Mouse (Mus musculus): ENCODE data around the gene Dpt. TPM values are rescaled to one million over a fixed set of nuclear protein-coding genes. Genes with fewer than 3 reads are reported as not detected.
"Not testable (repeated sequence)": the region's sequence is repeated elsewhere in the genome, so short reads cannot be mapped to it uniquely, and the experiment has no call there.

The Dpt gene
- polyA plus RNA-seq, 1 experiment from 2014 or later = 19.8 TPM

- no peak for ATAC-seq (ENCODE audit: borderline replicate concordance, extremely low read depth, low FRiP score, low TSS enrichment)
- WGBS = 88% methylated on average over 1 of the region's 1 CpGs
- Histone ChIP-seq H3K36me3 (no peaks in the 10 kb centered on the region), H3K4me1 (no peaks in the 10 kb centered on the region), H3K9me3 (no peaks in the 10 kb centered on the region), H3K27ac (no peak overlapping the region), H3K9ac (no peak overlapping the region), H3K4me3 (no peak overlapping the region), H3K4me2 (no peak overlapping the region), H3K27me3 (no peaks in the 10 kb centered on the region)
These were observed 24.9 kb downstream of the Dpt start for GRCm38 (mm10) chr1:164821307-164821706.

DNA sequence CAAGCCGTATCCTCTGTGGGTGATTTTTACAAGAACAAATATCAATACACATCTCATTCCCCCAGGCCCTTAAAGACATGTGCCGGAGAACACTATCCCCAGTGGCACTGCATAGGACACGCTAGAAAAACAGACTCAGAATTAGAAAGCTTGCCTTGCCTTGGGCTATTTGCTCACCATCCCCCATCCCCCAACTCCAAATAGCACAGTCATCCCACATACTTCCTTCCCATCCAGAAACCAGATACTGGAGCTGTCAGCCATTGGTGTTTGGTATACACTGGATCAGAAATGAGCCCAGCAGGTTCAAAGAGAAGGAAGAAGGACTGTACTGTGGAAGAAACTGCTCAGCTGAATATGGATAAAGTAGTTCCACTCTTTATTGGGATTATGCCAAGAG, 25.4 kb downstream of the Dpt start:
- no peak overlapping the region for H3K9ac ChIP-seq
- H3K4me3 ChIP-seq = no peak overlapping the region
- H3K27me3 ChIP-seq = no peaks in the 10 kb centered on the region
- H3K4me2 ChIP-seq = no peak overlapping the region
- 72% methylated on average over 3 of the region's 3 CpGs for WGBS
- H3K4me1 ChIP-seq = no peaks in the 10 kb centered on the region
- no peak overlapping the region for H3K27ac ChIP-seq
- no peaks in the 10 kb centered on the region for H3K36me3 ChIP-seq
- no peak for ATAC-seq (ENCODE audit: borderline replicate concordance, extremely low read depth, low FRiP score, low TSS enrichment)
- H3K9me3 ChIP-seq = no peaks in the 10 kb centered on the region

DNA sequence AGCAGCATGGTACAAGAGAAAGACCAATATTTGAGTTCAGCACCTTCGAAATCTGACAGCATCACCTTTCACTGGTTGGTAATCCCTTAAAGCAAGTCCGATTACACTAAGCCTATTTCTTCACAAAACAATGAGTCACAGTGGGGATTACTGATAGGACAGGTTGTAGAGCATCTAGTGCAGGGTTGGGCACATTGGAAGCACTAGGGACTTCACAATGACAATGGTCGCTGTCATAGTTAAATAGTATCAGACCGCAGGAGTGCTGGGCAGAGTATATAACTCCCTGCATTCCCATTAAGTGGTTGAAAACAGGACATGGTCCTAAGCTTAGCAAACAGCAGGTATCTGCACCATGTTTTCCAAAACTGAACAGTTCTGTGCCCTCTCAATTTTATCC, 25.8 kb downstream of the Dpt start:
- no peak overlapping the region for H3K4me3 ChIP-seq
- no peak for ATAC-seq (ENCODE audit: borderline replicate concordance, extremely low read depth, low FRiP score, low TSS enrichment)
- H3K27ac ChIP-seq = no peak overlapping the region
- H3K4me1 ChIP-seq = no peaks in the 10 kb centered on the region
- no peaks in the 10 kb centered on the region for H3K27me3 ChIP-seq
- no peaks in the 10 kb centered on the region for H3K36me3 ChIP-seq
- H3K9me3 ChIP-seq = no peaks in the 10 kb centered on the region
- H3K9ac ChIP-seq = no peak overlapping the region
- WGBS = 69% methylated on average over 4 of the region's 4 CpGs
- no peak overlapping the region for H3K4me2 ChIP-seq

GRCm38 (mm10) chr1:164824896-164825295, 28.5 kb downstream of the Dpt start:
- Histone ChIP-seq H3K4me2 (no peak overlapping the region), H3K4me1 (no peaks in the 10 kb centered on the region), H3K9ac (no peak overlapping the region), H3K4me3 (no peak overlapping the region), H3K27ac (no peak overlapping the region), H3K36me3 (no peaks in the 10 kb centered on the region), H3K9me3 (no peaks in the 10 kb centered on the region), H3K27me3 (no peaks in the 10 kb centered on the region)
- no peak for ATAC-seq (ENCODE audit: borderline replicate concordance, extremely low read depth, low FRiP score, low TSS enrichment)
- WGBS = 59% methylated on average over 2 of the region's 2 CpGs

DNA sequence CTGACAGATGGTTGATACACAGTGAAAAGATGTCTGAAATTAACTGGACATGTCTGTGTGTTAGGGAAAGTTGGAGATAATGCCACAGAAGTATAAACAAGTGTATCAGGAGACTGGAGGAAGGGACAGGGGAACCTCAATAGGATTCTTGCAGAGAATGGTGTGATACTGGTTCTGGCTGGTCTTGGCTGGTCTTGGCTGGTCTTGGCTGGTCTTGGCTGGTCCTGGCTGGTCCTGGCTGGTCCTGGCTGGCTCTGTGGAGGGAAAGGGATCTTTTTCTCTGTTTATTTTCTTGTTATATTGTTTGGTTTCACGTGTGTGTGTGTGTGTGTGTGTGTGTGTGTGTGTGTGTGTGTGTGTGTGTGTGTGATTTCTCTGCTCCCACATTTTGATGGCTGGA, 33.4 kb downstream of the Dpt start:
- no peaks in the 10 kb centered on the region for H3K4me1 ChIP-seq
- H3K27me3 ChIP-seq = no peaks in the 10 kb centered on the region
- no peaks in the 10 kb centered on the region for H3K9me3 ChIP-seq
- no peak overlapping the region for H3K27ac ChIP-seq
- H3K9ac ChIP-seq = no peak overlapping the region
- H3K4me2 ChIP-seq = no peak overlapping the region
- H3K36me3 ChIP-seq = no peaks in the 10 kb centered on the region
- WGBS = 43% methylated on average over 1 of the region's 1 CpGs
- ATAC-seq (ENCODE audit: borderline replicate concordance, extremely low read depth, low FRiP score, low TSS enrichment) = no peak
- no peak overlapping the region for H3K4me3 ChIP-seq

DNA sequence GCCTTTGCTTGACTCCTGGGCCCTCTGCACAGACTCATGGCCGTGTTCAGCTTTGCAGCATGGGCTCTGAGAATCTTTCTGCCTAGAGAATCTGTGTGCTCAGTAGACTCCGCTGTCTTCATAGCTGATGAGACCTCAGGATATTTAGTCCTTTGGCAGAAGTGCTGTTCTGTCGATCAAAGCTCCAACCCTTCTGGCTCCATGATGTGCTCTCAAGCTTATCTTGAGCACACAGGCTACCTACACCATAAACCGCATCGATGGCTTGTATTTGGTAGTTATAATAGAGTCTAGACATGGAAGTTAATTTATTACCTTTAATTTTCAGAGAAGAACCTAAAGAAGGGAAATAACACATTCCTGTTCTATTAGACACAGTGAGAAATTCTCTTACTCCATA, 36.0 kb downstream of the Dpt start:
- Histone ChIP-seq H3K4me2 (no peak overlapping the region), H3K27me3 (no peaks in the 10 kb centered on the region), H3K4me1 (no peaks in the 10 kb centered on the region), H3K9ac (no peak overlapping the region), H3K9me3 (no peaks in the 10 kb centered on the region), H3K27ac (no peak overlapping the region), H3K36me3 (no peaks in the 10 kb centered on the region), H3K4me3 (no peak overlapping the region)
- no peak for ATAC-seq (ENCODE audit: borderline replicate concordance, extremely low read depth, low FRiP score, low TSS enrichment)
- 84% methylated on average over 5 of the region's 5 CpGs for WGBS

DNA sequence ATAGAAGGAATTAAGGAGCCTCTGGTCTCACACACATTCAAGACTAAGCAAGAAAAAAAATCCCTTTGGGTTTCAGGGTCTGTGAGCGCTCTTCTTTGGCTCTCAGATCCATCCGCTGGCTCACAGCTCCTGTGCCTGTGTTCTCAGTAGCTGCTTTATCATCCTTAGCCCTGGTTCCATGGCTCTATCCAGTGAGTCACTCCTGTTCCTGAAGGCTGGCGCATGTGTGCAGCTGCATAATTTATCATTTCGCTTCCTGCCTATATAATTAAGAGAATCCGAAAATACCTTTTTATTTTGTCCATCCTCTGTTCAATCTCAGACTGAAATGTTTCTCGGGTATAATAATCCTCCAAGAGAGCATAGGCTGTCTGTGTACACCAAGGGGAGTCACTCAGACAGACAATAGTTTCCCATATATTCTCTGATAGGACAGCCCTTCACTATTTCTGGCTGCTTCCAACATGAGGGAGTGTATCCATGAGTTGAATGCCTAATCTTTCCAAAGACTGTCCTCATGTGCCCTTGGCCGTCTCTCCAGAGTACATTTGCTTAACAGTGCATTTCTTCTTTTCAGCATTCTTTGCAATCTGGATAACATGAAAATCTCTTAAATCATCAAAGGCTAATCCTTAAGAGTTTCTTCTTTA, 52.3 kb downstream of the Dpt start:
- H3K4me3 ChIP-seq = no peak overlapping the region
- no peaks in the 10 kb centered on the region for H3K9me3 ChIP-seq
- no peak overlapping the region for H3K27ac ChIP-seq

GRCm38 (mm10) chr1:164855700-164856099, 59.3 kb downstream of the Dpt start:
- 33% methylated on average over 2 of the region's 2 CpGs for WGBS

More for the DNA sequence above, 52.3 kb downstream of the Dpt start:
- WGBS = 73% methylated on average over 7 of the region's 7 CpGs
- no peaks in the 10 kb centered on the region for H3K36me3 ChIP-seq
- no peaks in the 10 kb centered on the region for H3K4me1 ChIP-seq
- no peak overlapping the region for H3K4me2 ChIP-seq
- no peak overlapping the region for H3K9ac ChIP-seq
- no peaks in the 10 kb centered on the region for H3K27me3 ChIP-seq
- no peak for ATAC-seq (ENCODE audit: borderline replicate concordance, extremely low read depth, low FRiP score, low TSS enrichment)

GRCm38 (mm10) chr1:164859952-164860351, 63.5 kb downstream of the Dpt start:
- no peak overlapping the region for H3K27ac ChIP-seq
- no peaks in the 10 kb centered on the region for H3K9me3 ChIP-seq
- ATAC-seq (ENCODE audit: borderline replicate concordance, extremely low read depth, low FRiP score, low TSS enrichment) = no peak
- no peaks in the 10 kb centered on the region for H3K27me3 ChIP-seq
- no peak overlapping the region for H3K4me3 ChIP-seq
- H3K4me2 ChIP-seq = no peak overlapping the region
- WGBS = 71% methylated on average over 11 of the region's 11 CpGs
- H3K4me1 ChIP-seq = no peaks in the 10 kb centered on the region
- no peaks in the 10 kb centered on the region for H3K36me3 ChIP-seq
- H3K9ac ChIP-seq = no peak overlapping the region

More at GRCm38 (mm10) chr1:164855700-164856099, 59.3 kb downstream of the Dpt start:
- not testable (repeated sequence) for H3K9ac ChIP-seq; H3K9me3 ChIP-seq; H3K36me3 ChIP-seq; H3K4me3 ChIP-seq; H3K27ac ChIP-seq; H3K4me2 ChIP-seq; H3K4me1 ChIP-seq; ATAC-seq (ENCODE audit: borderline replicate concordance, extremely low read depth, low FRiP score, low TSS enrichment); H3K27me3 ChIP-seq

DNA sequence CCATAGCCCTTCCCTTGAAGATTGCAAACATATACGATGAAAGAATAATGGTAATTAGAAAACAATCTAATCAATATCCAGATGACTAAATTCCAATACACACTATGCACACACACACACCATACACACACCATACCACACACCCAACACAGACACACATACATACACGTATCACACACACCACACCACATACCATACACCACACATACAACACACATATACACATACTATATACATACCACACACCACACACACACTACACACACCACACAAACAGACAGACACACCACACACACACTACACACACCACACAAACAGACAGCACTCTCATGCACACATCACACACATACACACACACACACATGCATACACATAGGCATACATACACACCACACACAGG, 64.3 kb downstream of the Dpt start:
- Histone ChIP-seq H3K4me1 (no peaks in the 10 kb centered on the region), H3K27ac (no peak overlapping the region), H3K36me3 (no peaks in the 10 kb centered on the region), H3K9me3 (no peaks in the 10 kb centered on the region), H3K4me3 (no peak overlapping the region), H3K4me2 (no peak overlapping the region), H3K27me3 (no peaks in the 10 kb centered on the region), H3K9ac (no peak overlapping the region)
- WGBS = 73% methylated on average over 2 of the region's 2 CpGs
- no peak for ATAC-seq (ENCODE audit: borderline replicate concordance, extremely low read depth, low FRiP score, low TSS enrichment)

GRCm38 (mm10) chr1:164861501-164861900, 65.1 kb downstream of the Dpt start:
- H3K4me3 ChIP-seq = no peak overlapping the region
- H3K4me2 ChIP-seq = no peak overlapping the region
- H3K9me3 ChIP-seq = no peaks in the 10 kb centered on the region
- no peak overlapping the region for H3K27ac ChIP-seq
- 64% methylated on average over 4 of the region's 4 CpGs for WGBS
- ATAC-seq (ENCODE audit: borderline replicate concordance, extremely low read depth, low FRiP score, low TSS enrichment) = no peak
- H3K9ac ChIP-seq = no peak overlapping the region
- H3K4me1 ChIP-seq = no peaks in the 10 kb centered on the region
- H3K36me3 ChIP-seq = no peaks in the 10 kb centered on the region
- H3K27me3 ChIP-seq = no peaks in the 10 kb centered on the region

DNA sequence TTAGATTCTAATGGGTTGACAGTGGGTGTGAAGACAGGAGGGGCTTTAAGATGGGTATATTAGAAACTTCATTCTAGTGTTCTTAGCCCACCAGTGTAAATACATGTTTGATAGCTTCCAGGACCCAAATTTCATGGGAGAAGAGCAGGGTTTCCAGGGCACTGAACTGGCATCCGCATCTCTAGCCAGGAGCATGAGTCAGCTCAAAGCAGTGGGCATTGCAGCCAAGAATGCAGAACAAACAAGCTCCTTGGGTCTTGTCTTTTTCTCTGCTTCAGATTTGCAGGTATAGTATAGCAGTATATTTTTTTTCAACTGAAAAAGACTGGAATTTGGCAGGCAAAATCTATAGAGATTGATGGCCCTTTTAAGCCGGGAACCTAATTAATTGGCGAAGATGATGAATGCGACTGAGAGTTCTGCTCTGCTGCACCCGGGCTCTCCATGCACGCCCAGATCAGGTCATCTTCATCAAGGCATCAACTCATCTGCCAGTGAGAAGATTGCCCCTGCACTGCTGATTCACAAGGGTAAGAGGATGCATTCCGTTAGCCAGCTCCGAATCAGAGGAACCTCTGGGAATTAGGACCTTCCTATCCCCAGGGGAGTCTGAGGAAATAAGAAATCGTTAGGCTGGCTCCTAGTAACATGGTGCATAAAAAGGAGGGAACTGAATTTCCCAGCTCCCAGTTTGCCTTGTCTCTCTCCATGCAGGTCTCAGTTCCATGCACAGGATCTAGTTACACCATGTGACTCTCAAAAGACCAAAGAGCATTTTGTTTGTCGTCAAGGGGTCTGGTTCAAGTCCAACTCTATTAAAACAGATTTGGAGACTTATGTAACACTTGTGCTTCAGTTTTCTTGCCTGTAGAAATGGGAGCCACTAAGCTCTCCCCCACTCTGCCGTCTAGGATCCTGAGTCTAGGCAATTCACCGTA, 66.8 kb downstream of the Dpt start:
- H3K4me3 ChIP-seq = no peak overlapping the region
- H3K9me3 ChIP-seq = no peaks in the 10 kb centered on the region
- H3K27me3 ChIP-seq = no peaks in the 10 kb centered on the region
- ATAC-seq (ENCODE audit: borderline replicate concordance, extremely low read depth, low FRiP score, low TSS enrichment) = no peak
- H3K4me2 ChIP-seq = no peak overlapping the region
- no peaks in the 10 kb centered on the region for H3K36me3 ChIP-seq
- no peaks in the 10 kb centered on the region for H3K4me1 ChIP-seq
- no peak overlapping the region for H3K9ac ChIP-seq
- no peak overlapping the region for H3K27ac ChIP-seq
- 69% methylated on average over 12 of the region's 12 CpGs for WGBS
